Mouse (Mus musculus): ENCODE measurements around the gene Rnf157. TPM values are rescaled to one million over a fixed set of nuclear protein-coding genes. Genes with fewer than 3 reads are reported as not detected.

Gene Rnf157
- 35.0 and 39.6 TPM in 2 replicates for polyA plus RNA-seq (2015; fragmentation: Nextera tagmentation; extraction: Ambion mirVana)

DNA sequence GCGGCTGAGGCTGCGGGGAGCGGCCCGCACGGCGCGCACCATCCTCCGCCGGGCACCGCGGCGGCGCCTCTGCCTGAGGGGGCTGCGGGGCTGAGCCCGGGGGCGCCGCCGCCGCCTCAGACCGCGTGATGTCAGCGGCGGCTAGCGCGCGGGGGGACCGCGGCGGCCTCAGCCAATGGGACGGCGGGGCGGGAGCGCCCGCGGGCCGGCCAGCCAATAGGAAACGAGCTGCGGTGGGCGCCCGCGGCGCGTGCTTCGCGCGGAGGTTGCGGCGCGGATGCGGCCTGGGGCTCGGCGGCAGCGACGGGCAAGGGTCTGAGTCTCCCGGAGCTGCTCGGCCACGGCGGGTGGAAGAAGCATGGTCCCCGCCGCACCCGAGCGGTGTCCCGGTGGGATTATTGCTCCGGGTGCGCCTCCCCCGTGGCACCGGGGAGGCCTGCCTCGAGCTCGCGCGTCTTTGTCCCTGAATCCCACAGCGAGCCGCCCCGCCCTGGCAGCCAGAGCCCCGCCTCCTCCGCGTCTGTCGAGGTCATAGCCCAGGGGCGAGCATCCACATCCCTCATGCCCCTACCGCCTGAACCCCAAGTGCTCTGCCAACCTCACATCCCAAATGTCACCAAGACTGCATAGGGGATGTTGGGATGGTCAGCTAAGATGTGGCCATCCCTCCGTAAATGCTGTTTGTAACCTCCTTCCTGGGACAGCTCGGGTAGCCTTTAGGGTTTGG, at the start of gene Rnf157:
TSS of gene Rnf157 (minus strand) at position 129 of the 727 bp plus-strand sequence.
- peak within 1 kb of the TSS; percentile 94 for H3K9ac ChIP-seq
- 2% methylated on average over 74 of the region's 82 CpGs for WGBS
- H3K36me3 ChIP-seq, result no peaks in the 10 kb centered on the region
- H3K4me3 ChIP-seq, result peak within 1 kb of the TSS; percentile 86
- H3K27me3 ChIP-seq, result no peaks in the 10 kb centered on the region
- peak within 1 kb of the TSS; percentile 95 for H3K27ac ChIP-seq
- peak; percentile 97 for ATAC-seq (ENCODE audit: low FRiP score)
- no peaks in the 10 kb centered on the region for H3K9me3 ChIP-seq
- H3K4me2 ChIP-seq, result peak within 1 kb of the TSS; percentile 94
- peaks cover 27% of the 10 kb centered on the region for H3K4me1 ChIP-seq (replicated peaks)

DNA sequence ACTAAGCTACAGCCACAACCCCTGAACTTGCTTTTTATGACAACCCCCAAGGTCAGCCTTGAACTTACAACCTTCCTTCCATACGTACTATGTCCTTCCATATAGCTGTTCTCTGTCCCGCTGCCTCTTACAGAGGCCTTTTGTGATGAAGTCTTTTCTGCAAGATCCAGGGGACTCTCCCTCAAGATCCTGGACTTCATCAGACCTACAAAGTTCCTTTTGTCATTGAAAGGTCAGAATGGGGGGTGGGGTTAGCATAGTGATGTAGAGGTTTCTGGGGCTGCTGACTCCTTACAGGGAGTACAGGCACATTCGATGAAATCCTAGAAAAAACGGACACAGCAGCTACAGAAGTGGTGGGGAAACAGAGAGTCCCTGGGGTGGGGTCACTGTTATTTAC, 47.0 kb upstream of the Rnf157 start:
- H3K9ac ChIP-seq, result no peak overlapping the region
- H3K36me3 ChIP-seq, result no peaks in the 10 kb centered on the region
- no peaks in the 10 kb centered on the region for H3K9me3 ChIP-seq
- no peak overlapping the region for H3K4me2 ChIP-seq
- no peak for ATAC-seq (ENCODE audit: low FRiP score)
- H3K4me1 ChIP-seq (replicated peaks), result no peaks in the 10 kb centered on the region; the same call in 1 of the 2 replicates
- WGBS, result 58% methylated on average over 4 of the region's 4 CpGs
- H3K4me3 ChIP-seq, result no peak overlapping the region
- no peaks in the 10 kb centered on the region for H3K27me3 ChIP-seq
- no peak overlapping the region for H3K27ac ChIP-seq

DNA sequence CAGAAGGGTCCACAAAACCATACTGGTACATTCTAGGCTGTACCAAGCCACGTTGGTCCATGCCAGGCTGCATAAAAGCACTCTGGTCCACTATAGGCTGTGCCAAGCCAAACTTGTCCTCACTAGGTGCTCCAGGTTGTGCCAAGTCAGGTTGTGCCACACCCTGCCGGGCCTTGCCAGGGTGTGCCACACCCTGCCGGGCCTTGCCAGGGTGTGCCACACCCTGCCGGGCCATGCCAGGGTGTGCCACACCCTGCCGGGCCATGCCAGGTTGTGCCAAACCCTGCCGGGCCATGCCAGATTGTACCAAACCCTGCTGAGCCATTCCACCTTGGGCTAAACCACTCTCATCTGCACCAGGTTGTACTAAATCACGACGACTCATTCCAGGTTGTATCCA, 43.4 kb upstream of the Rnf157 start:
- Histone ChIP-seq H3K4me3 (no peak overlapping the region), H3K27ac (no peak overlapping the region), H3K9ac (no peak overlapping the region), H3K9me3 (no peaks in the 10 kb centered on the region), H3K4me1 (replicated peaks) (no peaks in the 10 kb centered on the region), H3K36me3 (no peaks in the 10 kb centered on the region), H3K27me3 (no peaks in the 10 kb centered on the region), H3K4me2 (no peak overlapping the region)
- WGBS, result 85% methylated on average over 8 of the region's 8 CpGs
- no peak for ATAC-seq (ENCODE audit: low FRiP score)

- no peaks in the 10 kb centered on the region for H3K4me1 ChIP-seq (replicated peaks)
- H3K36me3 ChIP-seq, result no peaks in the 10 kb centered on the region
- no peak overlapping the region for H3K4me2 ChIP-seq
- H3K4me3 ChIP-seq, result no peak overlapping the region
- H3K27ac ChIP-seq, result no peak overlapping the region
- H3K27me3 ChIP-seq, result no peaks in the 10 kb centered on the region
- 96% methylated on average over 10 of the region's 10 CpGs for WGBS
- no peak for ATAC-seq (ENCODE audit: low FRiP score)
- no peak overlapping the region for H3K9ac ChIP-seq
- peaks cover 12% of the 10 kb centered on the region for H3K9me3 ChIP-seq
Measured at GRCm38 (mm10) chr11:116453889-116454288, 41.1 kb upstream of the Rnf157 start.

- ATAC-seq (ENCODE audit: low FRiP score), result no peak
- H3K9ac ChIP-seq, result no peak overlapping the region
Measured at GRCm38 (mm10) chr11:116449341-116449740, 36.5 kb upstream of the Rnf157 start.

GRCm38 (mm10) chr11:116447822-116448221, 35.0 kb upstream of the Rnf157 start:
- peaks cover 16% of the 10 kb centered on the region for H3K4me1 ChIP-seq (replicated peaks)
- H3K4me3 ChIP-seq, result no peak overlapping the region
- no peak for ATAC-seq (ENCODE audit: low FRiP score)
- WGBS, result 73% methylated on average over 5 of the region's 5 CpGs
- no peak overlapping the region for H3K4me2 ChIP-seq
- H3K9ac ChIP-seq, result no peak overlapping the region
- peaks cover 12% of the 10 kb centered on the region for H3K9me3 ChIP-seq
- H3K27me3 ChIP-seq, result peaks cover 23% of the 10 kb centered on the region
- H3K36me3 ChIP-seq, result no peaks in the 10 kb centered on the region
- no peak overlapping the region for H3K27ac ChIP-seq

More at GRCm38 (mm10) chr11:116449341-116449740, 36.5 kb upstream of the Rnf157 start:
- Histone ChIP-seq H3K36me3 (no peaks in the 10 kb centered on the region), H3K4me2 (no peak overlapping the region), H3K9me3 (peaks cover 12% of the 10 kb centered on the region), H3K27me3 (peaks cover 23% of the 10 kb centered on the region), H3K4me3 (no peak overlapping the region), H3K4me1 (replicated peaks) (peaks cover 11% of the 10 kb centered on the region; the same call in 1 of the 2 replicates), H3K27ac (no peak overlapping the region)
- WGBS, result 92% methylated on average over 3 of the region's 3 CpGs

GRCm38 (mm10) chr11:116446308-116446887, 33.6 kb upstream of the Rnf157 start:
- WGBS, result 16% methylated on average over 19 of the region's 19 CpGs
- peak; percentile 19; the same call in 1 of the 2 replicates for ATAC-seq (ENCODE audit: low FRiP score)
- peak overlapping the region; percentile 46; the same call in 1 of the 2 replicates for H3K9ac ChIP-seq
- no peak overlapping the region for H3K4me2 ChIP-seq
- H3K9me3 ChIP-seq, result peaks cover 12% of the 10 kb centered on the region
- H3K4me1 ChIP-seq (replicated peaks), result peaks cover 24% of the 10 kb centered on the region
- H3K27ac ChIP-seq, result no peak overlapping the region
- H3K27me3 ChIP-seq, result peaks cover 23% of the 10 kb centered on the region
- no peak overlapping the region for H3K4me3 ChIP-seq
- no peaks in the 10 kb centered on the region for H3K36me3 ChIP-seq

DNA sequence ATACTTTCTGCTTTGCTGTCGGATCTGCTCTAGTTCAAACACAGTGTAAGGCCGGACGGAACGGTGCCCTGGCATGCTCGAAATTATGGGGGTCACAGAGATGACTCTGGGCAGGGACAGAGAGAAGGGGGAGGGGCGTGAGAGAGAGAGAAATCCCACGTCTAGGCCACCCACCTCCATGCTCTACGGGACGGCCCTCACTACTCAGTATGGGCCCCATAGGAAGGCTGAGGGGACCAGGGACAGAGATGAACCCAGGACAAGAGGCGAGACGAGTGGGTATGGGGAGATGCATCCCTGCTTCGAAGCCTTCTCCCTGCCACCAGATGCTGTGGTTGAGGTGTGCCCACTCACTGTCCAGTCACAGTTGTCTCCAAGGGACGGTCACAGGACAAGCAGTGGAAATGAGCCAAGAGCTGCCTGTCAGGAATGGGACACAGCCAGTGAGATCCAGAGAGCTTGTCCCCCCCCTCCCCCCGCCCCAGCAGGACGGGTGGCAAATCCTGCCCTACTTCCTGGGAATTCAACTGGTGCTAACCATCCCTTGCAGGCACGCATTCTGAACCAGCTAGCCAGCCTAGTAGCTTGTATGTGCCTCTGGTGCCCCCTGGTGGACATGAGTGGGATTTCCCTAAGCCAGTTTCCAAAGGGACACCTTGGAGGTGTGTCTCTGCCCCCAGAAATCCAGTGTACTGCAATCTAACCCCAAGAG, 32.9 kb upstream of the Rnf157 start:
- Histone ChIP-seq H3K4me3 (no peak overlapping the region), H3K9me3 (peaks cover 8% of the 10 kb centered on the region), H3K27ac (no peak overlapping the region), H3K4me2 (0 out of 2 replicates have a peak overlapping the region, but pooled peaks have one; percentile 13), H3K9ac (no peak overlapping the region), H3K36me3 (no peaks in the 10 kb centered on the region), H3K4me1 (replicated peaks) (peaks cover 24% of the 10 kb centered on the region), H3K27me3 (peaks cover 23% of the 10 kb centered on the region)
- peak; percentile 77 for ATAC-seq (ENCODE audit: low FRiP score)
- 35% methylated on average over 16 of the region's 16 CpGs for WGBS

DNA sequence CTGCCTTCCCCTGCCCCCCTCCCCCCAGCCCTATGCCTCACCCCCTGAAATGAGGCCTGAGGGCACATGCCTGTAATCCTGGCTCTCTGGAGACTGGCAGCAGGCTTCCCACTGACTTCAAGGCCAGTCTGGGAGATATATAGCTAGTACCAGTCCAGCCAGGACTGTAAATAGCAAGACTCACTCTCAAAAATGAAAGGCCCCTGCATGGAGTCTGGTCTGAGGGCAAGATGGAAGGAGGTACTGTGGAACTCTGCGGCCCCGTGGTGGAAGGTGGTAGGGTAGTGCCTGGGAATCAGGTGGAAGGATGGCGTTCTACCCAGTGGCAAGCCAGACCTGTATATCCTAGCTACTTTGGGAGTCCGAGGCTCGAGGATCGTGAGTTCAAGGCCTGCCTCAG, 31.1 kb upstream of the Rnf157 start:
- no peak overlapping the region for H3K27ac ChIP-seq
- H3K27me3 ChIP-seq, result peaks cover 23% of the 10 kb centered on the region
- H3K9ac ChIP-seq, result peak overlapping the region; percentile 24; the same call in 1 of the 2 replicates
- H3K9me3 ChIP-seq, result no peaks in the 10 kb centered on the region
- WGBS, result 92% methylated on average over 6 of the region's 6 CpGs
- H3K4me1 ChIP-seq (replicated peaks), result peaks cover 28% of the 10 kb centered on the region
- no peak for ATAC-seq (ENCODE audit: low FRiP score)
- H3K4me3 ChIP-seq, result no peak overlapping the region
- H3K4me2 ChIP-seq, result no peak overlapping the region
- H3K36me3 ChIP-seq, result peaks cover 7% of the 10 kb centered on the region

- ATAC-seq (ENCODE audit: low FRiP score), result no peak
- no peak overlapping the region for H3K4me3 ChIP-seq
- WGBS, result 90% methylated on average over 6 of the region's 6 CpGs
- peaks cover 19% of the 10 kb centered on the region for H3K27me3 ChIP-seq
- H3K4me2 ChIP-seq, result no peak overlapping the region
- peaks cover 9% of the 10 kb centered on the region for H3K36me3 ChIP-seq
- H3K9me3 ChIP-seq, result no peaks in the 10 kb centered on the region
- H3K27ac ChIP-seq, result no peak overlapping the region
- peak overlapping the region; percentile 24; the same call in 1 of the 2 replicates for H3K9ac ChIP-seq
- H3K4me1 ChIP-seq (replicated peaks), result peaks cover 28% of the 10 kb centered on the region
Measured at GRCm38 (mm10) chr11:116443311-116443710, 30.5 kb upstream of the Rnf157 start.

DNA sequence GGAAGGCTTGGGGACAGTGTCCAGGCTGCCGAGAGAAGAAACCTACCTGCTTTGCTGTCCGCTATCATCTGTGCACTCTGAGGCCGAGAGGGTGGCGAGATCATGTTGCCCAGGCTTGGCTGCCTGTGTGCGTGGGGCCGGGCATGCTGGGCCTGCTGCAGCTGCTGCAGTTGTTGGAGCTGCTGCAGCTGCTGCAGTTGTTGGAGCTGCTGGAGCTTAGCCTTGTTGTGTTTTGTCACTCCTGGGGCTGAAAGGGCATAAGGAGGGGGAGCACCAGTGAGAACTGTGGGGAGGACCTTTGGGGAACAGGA, 30.0 kb upstream of the Rnf157 start:
- H3K4me3 ChIP-seq, result no peak overlapping the region
- no peaks in the 10 kb centered on the region for H3K9me3 ChIP-seq
- peaks cover 28% of the 10 kb centered on the region for H3K4me1 ChIP-seq (replicated peaks)
- peaks cover 15% of the 10 kb centered on the region for H3K27me3 ChIP-seq
- H3K9ac ChIP-seq, result 0 out of 2 replicates have a peak overlapping the region, but pooled peaks have one; percentile 19
- H3K27ac ChIP-seq, result peak overlapping the region; percentile 13; the same call in 1 of the 2 replicates
- 81% methylated on average over 6 of the region's 6 CpGs for WGBS
- no peak overlapping the region for H3K4me2 ChIP-seq
- peaks cover 9% of the 10 kb centered on the region for H3K36me3 ChIP-seq
- ATAC-seq (ENCODE audit: low FRiP score), result no peak

DNA sequence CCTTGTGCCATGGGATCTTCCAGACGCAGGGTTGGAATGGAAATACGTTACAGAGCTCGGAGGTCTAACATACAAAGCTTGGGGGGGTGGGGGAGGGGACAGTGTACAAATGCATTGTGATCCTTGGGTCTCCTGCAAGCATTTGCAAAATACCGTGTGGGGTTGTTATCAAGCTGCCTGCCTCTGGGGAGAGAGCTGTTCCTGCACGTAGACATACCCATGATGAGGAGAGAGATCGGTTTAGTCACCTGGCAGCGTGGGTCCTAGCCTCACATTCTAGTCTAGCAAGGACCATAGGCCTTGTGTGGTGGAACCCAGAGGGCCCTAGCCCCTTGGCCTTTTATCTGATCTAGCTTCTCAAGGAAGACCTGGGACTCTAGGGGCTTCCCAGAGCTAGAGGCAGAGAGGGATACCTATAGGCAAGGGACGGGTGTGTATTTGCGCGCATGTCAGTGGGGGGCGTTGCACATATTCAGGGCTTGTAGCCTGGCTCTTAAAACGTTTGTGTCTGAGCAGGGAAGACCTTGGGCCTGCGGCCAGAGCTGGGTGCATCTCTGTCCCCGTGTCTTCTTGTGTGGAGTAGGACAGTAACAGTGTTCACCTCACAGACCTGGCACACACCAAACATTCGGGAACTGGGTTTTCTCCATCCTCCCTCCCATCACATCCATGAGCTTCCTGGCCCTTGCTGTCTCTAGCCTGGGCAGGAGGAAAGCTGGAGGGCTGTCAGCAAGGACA, 29.5 kb upstream of the Rnf157 start:
- WGBS, result 78% methylated on average over 15 of the region's 15 CpGs

More for the DNA sequence above, 29.5 kb upstream of the Rnf157 start:
- Histone ChIP-seq H3K4me2 (no peak overlapping the region), H3K36me3 (peaks cover 14% of the 10 kb centered on the region), H3K27me3 (peaks cover 12% of the 10 kb centered on the region), H3K4me3 (no peak overlapping the region), H3K9me3 (no peaks in the 10 kb centered on the region), H3K4me1 (replicated peaks) (peaks cover 32% of the 10 kb centered on the region), H3K27ac (peak overlapping the region; percentile 13; the same call in 1 of the 2 replicates), H3K9ac (0 out of 2 replicates have a peak overlapping the region, but pooled peaks have one; percentile 19)
- no peak for ATAC-seq (ENCODE audit: low FRiP score)
